Mouse (Mus musculus): ENCODE data around the gene Kif19a.

DNA sequence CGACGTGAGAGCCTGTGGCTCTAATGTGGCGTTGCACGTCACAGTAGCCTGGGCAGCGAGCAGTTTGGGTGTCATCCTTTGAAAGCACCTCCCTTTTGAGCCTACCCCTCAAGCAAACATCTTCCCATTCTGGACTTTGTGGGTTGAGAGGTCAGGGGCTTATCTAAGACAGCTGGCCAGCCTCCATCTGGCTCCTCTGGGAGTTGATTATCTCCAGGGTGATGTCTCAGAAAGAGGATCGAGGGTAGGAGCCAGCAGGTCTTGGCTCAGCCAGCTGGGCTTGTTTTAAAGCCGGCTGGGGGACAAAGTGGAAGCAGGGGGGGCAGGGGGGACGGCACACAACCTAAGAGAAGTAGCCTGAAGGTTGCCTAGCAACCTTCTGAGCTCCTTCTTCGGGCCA lies 14.9 kb downstream of the Kif19a start:
- no peak for TF ChIP-seq CTCF (IDR thresholded peaks at IDR 0.05; ENCODE audit: low read depth)
- no peak for TF ChIP-seq EP300 (IDR thresholded peaks at IDR 0.05; ENCODE audit: low read depth)

Measured in liver, embryonic 14.5 days (tissue).